Mouse (Mus musculus): ENCODE measurements around the gene G6pc2.

The G6pc2 gene

GRCm38 (mm10) chr2:69244924-69245323 is 34.1 kb downstream of the G6pc2 start:
- DNase-seq: no peak

GRCm38 (mm10) chr2:69247081-69247480 is 36.2 kb downstream of the G6pc2 start:
- no peak for DNase-seq

- peak; percentile 41 for DNase-seq
Observed at GRCm38 (mm10) chr2:69248221-69248755, 37.4 kb downstream of the G6pc2 start.

- DNase-seq: no peak
Observed at GRCm38 (mm10) chr2:69264069-69264618, 53.3 kb downstream of the G6pc2 start.

- no peak for DNase-seq
Observed at GRCm38 (mm10) chr2:69275875-69276274, 65.0 kb downstream of the G6pc2 start.

Measured in cerebellum, adult 9-10 months (tissue).